Mouse (Mus musculus): ENCODE measurements around the gene Gtf3a.

Gtf3a gene

DNA sequence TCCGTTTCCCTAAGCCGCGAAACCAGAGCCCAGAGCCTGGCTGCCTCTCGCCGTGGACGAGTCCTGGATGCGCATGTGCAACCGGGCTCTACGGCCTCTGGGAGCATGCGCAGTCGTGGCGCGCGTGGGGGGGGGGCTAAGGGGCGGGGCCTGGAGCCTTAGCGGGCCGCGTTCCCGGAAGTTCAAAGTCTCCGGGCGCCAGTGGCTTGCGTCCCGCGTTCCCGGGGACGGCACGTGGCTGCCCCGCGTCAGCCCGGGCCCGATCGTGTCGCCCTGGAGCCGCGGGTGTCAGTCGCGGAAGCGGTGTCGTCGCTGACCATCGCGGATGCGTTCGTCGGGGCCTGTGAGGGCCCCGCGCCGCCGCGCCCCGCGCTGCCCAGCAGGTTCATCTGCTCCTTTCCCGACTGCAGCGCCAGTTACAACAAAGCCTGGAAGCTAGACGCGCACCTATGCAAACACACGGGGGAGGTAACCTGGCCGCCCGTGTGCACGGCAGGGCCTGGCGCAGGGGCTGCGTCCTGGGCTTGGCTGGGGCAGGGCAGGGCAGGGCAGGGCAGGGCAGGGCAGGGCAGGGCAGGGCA is at the start of gene Gtf3a:
Gtf3a (plus strand) TSS at position 150 of the 581 bp plus-strand sequence.
- in situ Hi-C loops (cut with MseI, MboI) = no loop called here

DNA sequence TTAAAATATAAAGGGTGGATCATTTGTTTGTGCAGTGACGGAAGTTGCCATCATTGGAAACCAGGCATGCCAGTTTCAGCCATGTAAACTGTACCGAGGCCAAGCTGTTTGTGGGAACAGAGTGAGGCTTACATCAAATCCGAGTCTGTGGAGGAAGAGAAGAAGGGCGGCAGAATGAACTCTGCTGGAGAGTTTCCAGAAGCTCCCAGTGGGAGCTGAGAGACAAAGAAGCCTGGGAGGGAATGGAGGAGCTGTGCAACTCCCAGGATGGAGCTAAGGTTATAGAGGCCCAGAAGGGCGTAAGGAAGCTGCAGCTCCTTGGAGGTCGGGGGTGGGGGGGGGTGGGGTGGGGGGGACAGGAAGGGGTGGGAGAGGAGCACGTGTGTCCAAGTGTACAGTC is 48.1 kb upstream of the Gtf3a start:
- in situ Hi-C loops (cut with MseI, MboI) = loop anchor here in 1 of 2 experiments (5.0 to 25.0 kb wide), 2 partner anchors 193 to 412 kb away; partner anchors contain the start of genes Cdx2 and Urad

DNA sequence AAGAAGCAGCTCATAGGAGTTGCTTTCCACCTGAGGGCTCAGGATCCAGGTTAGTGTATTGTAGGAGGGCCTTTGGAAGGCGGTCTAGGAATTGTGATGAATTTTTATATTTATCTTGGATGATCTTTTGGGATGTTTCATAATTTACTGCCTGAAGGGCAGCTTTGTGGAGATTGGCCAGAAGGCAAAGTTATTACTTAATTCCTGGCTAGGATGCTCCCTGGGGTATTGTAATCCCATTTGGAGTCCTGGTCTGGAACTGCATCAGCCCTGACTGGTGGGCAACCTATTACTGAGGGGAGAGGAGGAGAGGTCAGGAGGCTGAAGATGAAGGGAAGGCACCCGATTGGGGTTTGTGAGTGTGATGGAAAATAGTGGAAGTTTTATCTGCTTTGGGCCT is 47.0 kb upstream of the Gtf3a start:
- in situ Hi-C loops (cut with MseI, MboI) = loop anchor here in 1 of 2 experiments (5.0 to 25.0 kb wide), 2 partner anchors 194 to 411 kb away; partner anchors contain the start of genes Cdx2 and Urad

DNA sequence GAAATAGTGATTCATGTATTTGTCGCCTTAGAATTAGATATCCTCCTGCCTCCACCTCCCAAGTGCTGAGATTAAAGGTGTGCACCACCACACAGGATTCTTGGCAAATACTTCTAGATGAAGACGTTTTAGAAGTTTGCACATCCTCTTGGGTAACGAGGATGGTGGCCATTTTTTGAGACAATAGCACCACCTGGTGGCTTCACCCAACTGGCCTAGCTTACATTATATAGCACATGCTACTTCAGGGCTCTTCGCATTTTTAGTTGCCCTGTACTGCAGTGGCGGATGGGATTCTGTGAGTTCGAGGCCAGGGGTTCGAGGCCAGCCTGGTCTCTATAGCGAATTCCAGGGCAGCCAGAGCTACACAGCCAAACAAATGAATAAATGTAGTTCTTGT is 44.1 kb upstream of the Gtf3a start:
- in situ Hi-C loops (cut with MseI, MboI) = loop anchor here in 1 of 2 experiments (5.0 to 25.0 kb wide), 2 partner anchors 197 to 408 kb away; partner anchors contain the start of genes Cdx2 and Urad

DNA sequence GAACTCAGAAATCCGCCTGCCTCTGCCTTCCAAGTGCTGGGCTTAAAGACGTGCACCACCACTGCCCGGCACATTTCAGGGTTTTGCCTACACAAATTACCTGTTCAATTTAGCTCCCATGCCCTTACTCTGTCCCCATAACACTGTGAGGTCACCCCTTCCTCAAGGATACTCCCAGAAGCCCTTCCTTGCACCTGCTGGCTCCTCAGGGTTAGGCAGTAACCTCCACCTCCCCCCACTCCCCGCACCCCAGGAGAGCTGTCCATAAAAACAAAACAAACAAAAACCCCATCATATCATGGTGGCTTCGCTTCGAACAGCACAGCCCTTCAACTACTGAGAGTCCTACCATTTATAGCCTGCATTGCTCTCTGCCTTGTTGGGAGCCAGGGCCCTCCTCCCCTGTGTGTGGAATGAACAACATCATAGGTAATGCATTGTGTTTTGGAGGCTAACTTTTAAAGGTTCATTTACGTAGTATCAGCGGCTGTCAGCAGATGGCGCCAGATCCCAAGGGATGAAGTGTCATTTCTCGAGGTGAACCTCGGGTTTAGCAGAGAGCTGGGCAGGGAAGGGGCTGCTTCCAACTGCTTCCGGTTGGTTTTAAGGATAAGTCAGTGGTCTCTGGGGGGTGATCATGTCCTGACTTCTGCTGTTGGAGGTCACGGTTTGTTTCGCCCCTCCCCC is 42.8 kb upstream of the Gtf3a start:
- in situ Hi-C loops (cut with MseI, MboI) = loop anchor here in 1 of 2 experiments (25.0 kb wide), 1 partner anchor 407 kb away; the partner anchor contains the start of genes Cdx2 and Urad

DNA sequence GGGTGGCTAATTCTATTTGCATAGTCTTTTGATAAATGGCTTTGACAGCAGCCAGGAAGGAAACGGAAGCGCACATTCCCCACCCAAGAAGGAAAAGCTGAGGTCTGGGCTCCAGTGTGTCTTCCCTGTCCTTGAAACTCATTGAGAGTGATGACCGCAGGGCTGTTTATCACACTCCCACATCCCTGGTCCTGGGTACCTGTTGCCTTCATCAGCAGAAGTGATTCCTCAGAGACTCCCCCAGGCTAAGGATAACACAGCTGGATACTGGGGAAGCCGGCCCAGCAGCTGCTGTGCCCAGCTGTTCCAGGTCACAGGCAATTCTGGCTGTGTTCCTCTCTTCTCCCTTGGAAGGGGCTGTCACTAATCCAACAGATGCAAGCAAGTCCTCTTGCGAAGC is 40.9 kb upstream of the Gtf3a start:
- in situ Hi-C loops (cut with MseI, MboI) = loop anchor here in 1 of 2 experiments (25.0 kb wide), 1 partner anchor 405 kb away; the partner anchor contains the start of genes Cdx2 and Urad

DNA sequence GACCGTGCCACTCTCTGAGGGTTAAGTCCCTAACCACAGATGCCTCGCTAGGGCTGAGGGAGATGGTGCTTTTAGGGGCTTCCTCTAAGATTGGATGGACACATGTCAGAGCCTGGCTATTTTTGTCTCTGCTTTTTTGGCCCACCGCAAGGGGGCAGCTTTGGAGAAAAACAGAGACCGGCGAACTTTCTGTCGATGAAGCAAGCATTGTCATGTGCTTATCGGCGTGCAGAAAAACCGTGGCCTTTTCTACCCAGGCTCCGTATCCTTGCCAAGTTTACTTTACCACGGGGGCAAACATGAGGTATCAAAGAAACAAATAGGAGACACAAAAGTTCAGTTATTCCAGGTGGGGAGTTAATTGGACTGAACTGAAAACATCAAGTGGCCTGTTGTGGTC is 39.8 kb upstream of the Gtf3a start:
- in situ Hi-C loops (cut with MseI, MboI) = loop anchor here in 1 of 2 experiments (25.0 kb wide), 1 partner anchor 404 kb away; the partner anchor contains the start of genes Cdx2 and Urad

DNA sequence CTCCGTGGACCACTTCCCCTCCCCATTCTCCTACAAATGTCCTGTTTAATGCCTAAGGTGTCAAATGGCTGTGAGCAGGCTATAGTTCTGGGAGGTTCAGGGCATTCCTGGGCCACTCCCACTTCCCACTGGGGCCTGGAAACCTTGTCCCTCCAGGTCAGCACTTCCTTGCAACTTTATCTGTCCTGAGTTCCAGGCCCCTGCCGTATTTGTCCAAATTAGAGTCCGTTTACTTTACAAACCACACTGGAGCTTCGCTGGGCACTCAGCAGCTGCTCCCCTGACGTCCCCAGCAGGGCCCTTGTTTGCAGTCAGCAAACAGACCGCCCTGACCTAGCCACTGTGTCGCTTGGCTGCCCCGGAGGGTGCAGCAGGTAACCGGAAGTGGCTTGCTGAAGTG is 36.3 kb upstream of the Gtf3a start:
- in situ Hi-C loops (cut with MseI, MboI) = loop anchor here (10.0 to 25.0 kb wide), 2 partner anchors 400 to 403 kb away; partner anchors contain the start of genes Cdx2 (in 1 of the 2) and Urad (in 1 of the 2)

DNA sequence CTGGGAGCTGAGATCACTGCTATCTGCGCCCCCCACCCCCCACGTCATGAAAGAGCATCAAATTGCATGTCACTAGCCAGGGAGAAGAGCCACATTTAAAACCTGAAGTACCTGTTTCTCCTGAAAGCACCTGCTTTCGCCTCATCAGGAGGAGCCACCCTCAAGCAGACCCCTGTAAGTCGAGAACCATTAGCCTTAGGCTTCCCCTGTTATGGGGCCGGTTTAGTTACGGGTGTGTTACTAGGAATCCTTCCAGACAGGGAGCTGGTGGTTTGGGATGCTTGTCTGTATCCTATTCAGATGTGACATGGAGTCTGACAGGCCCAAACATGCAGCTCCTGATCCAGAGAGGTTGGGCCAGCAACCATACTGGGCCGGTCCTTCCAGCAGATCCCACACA is 35.1 kb upstream of the Gtf3a start:
- in situ Hi-C loops (cut with MseI, MboI) = loop anchor here (10.0 to 25.0 kb wide), 2 partner anchors 399 to 401 kb away; partner anchors contain the start of genes Cdx2 (in 1 of the 2) and Urad (in 1 of the 2)

DNA sequence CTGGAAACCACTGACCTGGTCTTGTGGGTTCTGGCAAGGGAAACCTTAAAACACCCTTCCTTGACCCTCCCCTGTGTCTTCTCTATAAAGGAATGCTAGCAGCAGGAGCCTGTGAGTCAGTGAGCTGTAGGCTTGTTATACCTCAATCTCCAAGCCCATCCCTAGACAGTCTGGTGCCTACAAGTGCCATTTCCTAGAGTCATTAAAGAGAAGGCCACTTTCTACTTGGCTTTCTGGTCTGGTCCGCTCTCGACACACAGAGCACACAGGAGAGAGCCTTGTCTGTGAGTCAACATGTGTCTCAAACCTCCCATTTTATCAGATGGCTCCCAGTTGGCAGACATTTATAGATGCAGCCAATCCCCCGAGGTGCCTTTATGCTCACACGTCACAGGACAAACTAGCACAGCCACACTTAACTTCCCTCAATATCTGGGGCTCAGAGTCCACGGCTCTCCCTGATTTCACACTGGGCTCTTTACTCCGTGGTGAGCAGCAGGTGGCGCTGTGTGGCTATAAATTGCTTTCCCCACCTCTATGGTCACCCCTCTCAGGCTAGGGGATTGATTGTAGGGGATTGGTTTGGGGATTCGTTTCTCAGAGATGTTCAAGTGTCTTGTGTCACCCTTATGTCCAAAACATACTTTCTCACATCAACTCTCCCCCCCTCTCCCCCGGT is 34.2 kb upstream of the Gtf3a start:
- in situ Hi-C loops (cut with MseI, MboI) = loop anchor here (10.0 to 25.0 kb wide), 2 partner anchors 398 to 401 kb away; partner anchors contain the start of genes Cdx2 (in 1 of the 2) and Urad (in 1 of the 2)

DNA sequence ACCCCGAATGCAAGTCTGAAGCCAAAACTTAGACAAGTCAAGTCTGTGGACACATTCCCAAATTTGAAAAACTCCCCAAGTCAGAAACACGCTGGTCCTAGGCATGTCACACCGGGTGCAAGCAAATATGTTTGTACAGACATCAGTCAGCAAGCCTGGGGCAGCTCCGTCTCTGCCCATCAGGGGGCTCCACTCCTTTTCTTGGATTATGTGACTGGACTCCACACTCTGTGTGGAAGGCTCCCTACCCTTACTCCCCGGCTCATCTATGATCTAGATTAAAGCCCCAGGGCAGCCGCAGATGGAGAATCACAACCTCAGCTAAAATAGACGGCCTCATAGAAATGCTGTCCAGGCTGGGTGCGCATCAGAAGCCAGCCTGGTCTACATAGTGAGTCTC is 32.2 kb upstream of the Gtf3a start:
- in situ Hi-C loops (cut with MseI, MboI) = loop anchor here (10.0 to 25.0 kb wide), 2 partner anchors 396 to 399 kb away; partner anchors contain the start of genes Cdx2 (in 1 of the 2) and Urad (in 1 of the 2)

DNA sequence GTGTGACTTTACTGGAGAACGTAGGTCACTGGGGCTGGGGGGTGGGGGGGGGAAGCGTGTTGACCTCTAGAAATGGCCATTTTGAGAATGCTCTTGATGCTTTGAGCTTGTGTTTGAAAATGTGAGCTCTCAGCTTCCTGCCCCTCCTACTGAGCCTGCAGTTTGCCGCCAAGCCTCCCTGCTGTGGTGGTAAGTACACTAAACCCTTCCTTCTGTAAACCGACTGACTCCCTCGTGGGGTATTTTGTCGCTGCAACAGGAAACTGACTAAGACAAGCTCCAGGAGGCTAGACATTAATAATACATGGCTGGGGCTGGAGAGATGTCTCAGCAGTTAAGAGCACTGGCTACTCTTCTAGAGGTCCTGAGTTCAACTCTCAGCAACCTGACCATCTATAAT is 31.7 kb upstream of the Gtf3a start:
- in situ Hi-C loops (cut with MseI, MboI) = loop anchor here (10.0 to 25.0 kb wide), 2 partner anchors 395 to 398 kb away; partner anchors contain the start of genes Cdx2 (in 1 of the 2) and Urad (in 1 of the 2)

DNA sequence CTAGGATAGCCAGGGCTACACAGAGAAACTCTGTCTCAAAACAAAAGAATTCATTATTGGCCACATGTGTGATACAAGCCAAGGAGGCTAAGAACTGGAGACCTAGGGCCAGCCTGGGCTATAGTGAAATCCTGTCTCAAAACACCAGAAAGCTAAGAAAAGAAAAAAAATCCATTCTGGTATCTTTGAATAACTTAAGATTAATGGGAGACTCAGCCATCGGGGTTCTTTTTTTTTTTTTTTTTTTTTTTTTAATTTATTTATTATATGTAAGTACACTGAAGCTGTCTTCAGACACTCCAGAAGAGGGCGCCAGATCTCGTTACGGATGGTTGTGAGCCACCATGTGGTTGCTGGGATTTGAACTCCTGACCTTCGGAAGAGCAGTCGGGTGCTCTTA is 31.1 kb upstream of the Gtf3a start:
- in situ Hi-C loops (cut with MseI, MboI) = loop anchor here (10.0 to 25.0 kb wide), 2 partner anchors 395 to 397 kb away; partner anchors contain the start of genes Cdx2 (in 1 of the 2) and Urad (in 1 of the 2)

DNA sequence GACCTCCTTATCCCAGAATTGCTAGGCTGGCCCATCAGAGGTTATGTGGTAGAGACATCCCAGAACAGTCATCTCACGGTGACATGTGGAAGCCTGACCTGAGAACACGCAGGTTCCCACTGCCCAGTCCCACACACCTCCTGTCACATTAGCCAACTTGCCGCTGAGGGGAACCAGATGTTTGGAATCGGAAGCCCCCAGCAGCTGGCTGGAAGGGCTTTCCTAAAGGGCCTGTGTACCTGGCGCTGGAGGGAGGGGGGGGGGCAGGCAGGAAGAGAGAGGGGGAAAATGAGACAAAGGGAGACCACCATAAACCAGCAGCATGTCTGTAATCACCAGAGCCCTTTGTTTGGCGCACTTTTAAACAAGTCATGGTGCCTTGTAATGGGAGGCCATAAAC is 28.6 kb upstream of the Gtf3a start:
- in situ Hi-C loops (cut with MseI, MboI) = loop anchor here (10.0 to 25.0 kb wide), 2 partner anchors 392 to 395 kb away; partner anchors contain the start of genes Cdx2 (in 1 of the 2) and Urad (in 1 of the 2)

DNA sequence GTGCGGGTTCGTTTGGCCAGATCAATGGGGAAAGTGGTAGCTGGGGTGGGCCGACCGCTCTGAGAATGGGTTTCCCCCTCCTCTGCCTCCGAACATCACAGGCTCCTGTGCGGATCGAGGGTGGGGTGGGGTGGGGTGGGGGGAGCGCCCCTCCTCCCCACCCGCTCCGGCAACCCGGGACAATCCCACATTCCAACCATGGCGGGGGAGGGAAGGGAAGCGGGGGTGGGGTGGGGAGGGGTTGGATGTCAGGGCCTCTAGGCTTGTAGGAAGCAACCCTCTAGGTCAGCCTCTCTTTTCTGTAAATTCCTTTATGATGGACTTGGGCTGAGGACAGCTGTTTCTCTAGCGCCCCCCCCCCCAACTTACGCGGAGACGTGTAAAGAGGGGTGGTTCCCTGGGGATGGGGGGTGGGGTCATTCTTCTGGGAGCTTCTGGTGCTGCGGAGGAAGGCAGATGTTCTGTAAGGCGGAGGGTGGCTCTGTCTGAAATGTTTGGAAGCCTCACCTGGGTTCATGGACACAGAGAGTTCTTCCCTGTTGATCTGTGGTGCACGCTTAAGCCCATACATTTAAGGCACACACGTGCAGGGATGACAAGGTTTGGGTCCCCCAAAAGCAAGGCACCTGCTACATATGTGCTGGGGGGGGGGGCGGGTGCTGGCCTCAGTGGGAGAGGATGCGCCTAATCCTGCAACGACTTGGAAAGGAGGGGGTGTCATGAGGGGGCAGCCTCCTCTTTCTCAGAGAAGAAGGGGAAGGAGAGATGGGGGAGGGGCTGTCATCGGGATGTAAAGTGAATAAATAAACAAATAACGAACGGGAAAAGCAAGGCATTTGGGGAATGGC is 27.9 kb upstream of the Gtf3a start:
- in situ Hi-C loops (cut with MseI, MboI) = loop anchor here in 1 of 2 experiments (25.0 kb wide), 1 partner anchor 392 kb away; the partner anchor contains the start of genes Cdx2 and Urad

DNA sequence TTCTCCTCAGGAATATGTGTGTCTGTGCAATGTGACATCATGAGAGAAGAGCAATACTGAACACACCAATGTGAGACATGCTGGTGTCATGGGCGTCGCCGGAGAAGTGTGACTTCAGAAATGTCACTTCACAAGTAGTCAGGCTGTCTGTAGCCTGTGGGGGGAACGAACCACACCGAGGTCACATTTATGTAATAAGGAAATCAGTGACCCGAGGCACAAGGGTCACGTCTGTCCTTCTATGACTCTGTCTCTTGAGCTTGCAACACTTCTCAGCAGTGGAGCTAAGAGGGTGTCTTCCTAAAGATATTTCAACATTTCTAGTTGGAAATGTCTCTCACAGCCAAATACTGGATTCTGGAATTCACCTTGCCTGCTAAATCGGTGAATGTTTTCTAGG is 27.2 kb upstream of the Gtf3a start:
- in situ Hi-C loops (cut with MseI, MboI) = loop anchor here in 1 of 2 experiments (25.0 kb wide), 1 partner anchor 391 kb away; the partner anchor contains the start of genes Cdx2 and Urad

DNA sequence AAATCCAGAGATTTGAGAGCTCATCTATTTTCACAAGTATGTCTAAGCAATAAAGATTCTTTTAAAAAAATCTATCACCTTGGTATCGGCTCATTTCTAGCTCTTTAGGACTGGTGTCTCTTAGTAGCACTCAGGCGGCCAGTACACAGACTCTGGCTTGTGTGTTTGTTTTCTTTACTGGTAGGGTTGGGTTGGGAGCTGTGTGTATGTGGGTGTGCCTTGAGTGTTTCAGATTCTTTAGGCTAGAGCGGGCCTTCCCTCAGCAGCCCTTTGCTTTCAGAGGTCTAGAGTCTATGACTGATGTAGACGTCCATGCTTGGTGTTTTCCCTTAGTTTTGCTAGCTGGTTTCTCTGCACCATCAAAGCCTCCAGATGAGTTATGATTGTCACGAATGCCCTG is 24.9 kb upstream of the Gtf3a start:
- in situ Hi-C loops (cut with MseI, MboI) = loop anchor here in 1 of 2 experiments (25.0 kb wide), 1 partner anchor 389 kb away; the partner anchor contains the start of genes Cdx2 and Urad

DNA sequence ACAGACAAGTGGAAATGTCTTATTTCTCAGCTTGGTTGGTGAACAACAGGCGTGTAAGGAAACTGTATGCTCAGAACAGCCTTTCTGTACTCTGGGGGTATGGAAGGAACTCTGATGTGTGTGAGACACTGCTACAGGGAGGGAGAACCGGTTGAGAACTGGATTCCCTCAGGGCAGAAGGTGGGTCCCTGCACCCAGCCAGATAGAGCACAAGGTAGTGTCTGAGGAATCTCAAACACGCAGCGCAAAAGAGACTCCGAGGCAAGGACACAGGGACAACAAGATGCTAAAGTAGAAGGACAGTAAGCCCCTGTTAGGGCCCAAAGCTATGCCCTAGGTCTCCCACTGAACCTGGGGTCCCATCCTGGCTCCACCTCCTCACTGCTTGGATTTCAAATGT is 21.8 kb upstream of the Gtf3a start:
- in situ Hi-C loops (cut with MseI, MboI) = no loop called here

DNA sequence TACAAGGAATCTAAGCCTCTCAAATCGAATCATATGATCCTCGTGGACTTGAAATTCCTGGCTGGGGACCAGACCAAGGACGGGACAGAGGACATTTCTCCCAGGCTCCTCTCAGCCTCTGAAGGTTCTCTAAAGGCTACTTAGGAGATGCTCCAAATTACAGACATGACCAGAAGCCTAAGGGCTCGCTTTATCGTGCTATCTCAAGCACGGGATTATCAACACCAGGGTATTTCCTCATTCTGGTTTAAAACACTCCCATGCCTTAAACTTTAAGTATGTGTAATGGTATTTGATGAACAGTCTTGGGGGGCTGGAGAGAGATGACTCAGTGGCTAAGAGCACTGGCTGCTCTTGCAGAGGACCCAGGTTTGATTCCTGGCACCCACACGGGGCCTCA is 17.0 kb upstream of the Gtf3a start:
- in situ Hi-C loops (cut with MseI, MboI) = no loop called here
